Mouse (Mus musculus) liver, adult 2 months (tissue): ENCODE measurements at regions not wholly inside any gene's neighbourhood (a gene's known extent, or its start where the extent isn't known, plus 50 kb on each side); places are given as distances from the start of the nearest gene placed in this dataset.

Source experiments
- CTCF ChIP-seq: fragments of 200-500 bp; IDR thresholded peaks from 2 replicates; pipeline ENCODE4 v1.5.1; 2011; ENCODE audit warnings: low read depth, low read length, control low read depth
- POLR2A ChIP-seq: fragments of 200-500 bp; IDR thresholded peaks from 2 replicates; pipeline ENCODE4 v1.6.1; 2011; ENCODE audit warnings: low read length, control low read depth; ENCODE audit not compliant: insufficient read depth; ENCODE audit errors: extremely low read depth

DNA sequence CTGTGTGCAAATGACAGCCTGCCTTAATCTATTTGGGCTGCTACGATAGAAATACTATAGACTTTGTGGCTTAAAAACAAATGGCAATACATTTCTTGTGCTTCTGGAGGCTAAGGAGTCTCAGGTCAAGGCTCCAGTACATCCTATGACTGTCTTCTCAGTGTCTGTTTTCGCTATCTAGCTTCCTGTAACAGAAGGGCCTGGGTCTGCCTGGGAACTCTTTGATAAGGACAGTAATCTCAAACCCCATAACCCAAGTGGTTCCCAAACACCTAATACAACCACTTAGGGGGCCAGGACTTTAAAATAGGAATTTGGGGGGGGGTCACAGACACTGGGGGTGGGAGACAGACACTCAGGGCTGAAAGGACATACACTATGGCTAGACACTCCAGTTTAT lies 81.7 kb upstream of the Pja1 start:
- no peak for TF ChIP-seq CTCF
- no peak for TF ChIP-seq POLR2A
